Mouse (Mus musculus): ENCODE results near the gene Tspan31.

GRCm38 (mm10) chr10:127040569-127041214 is 29.4 kb downstream of the Tspan31 start:
- TF ChIP-seq CTCF (IDR thresholded peaks at IDR 0.05) (no peak), EP300 (IDR thresholded peaks at IDR 0.05) (no peak)
